Mouse (Mus musculus): Measurements from ENCODE around the gene Ppat. TPM values are rescaled to one million over a fixed set of nuclear protein-coding genes. Genes with fewer than 3 reads are reported as not detected.
A peak's percentile ranks its signal among the peaks of the same experiment; 100 is the strongest.
"Not testable (repeated sequence)": the region's sequence is repeated elsewhere in the genome, so short reads cannot be mapped to it uniquely, and the experiment has no call there.

Gene Ppat
- polyA plus RNA-seq (2016; fragmentation: Nextera tagmentation; extraction: Ambion mirVana), result 23.7 and 24.3 TPM in 2 replicates

DNA sequence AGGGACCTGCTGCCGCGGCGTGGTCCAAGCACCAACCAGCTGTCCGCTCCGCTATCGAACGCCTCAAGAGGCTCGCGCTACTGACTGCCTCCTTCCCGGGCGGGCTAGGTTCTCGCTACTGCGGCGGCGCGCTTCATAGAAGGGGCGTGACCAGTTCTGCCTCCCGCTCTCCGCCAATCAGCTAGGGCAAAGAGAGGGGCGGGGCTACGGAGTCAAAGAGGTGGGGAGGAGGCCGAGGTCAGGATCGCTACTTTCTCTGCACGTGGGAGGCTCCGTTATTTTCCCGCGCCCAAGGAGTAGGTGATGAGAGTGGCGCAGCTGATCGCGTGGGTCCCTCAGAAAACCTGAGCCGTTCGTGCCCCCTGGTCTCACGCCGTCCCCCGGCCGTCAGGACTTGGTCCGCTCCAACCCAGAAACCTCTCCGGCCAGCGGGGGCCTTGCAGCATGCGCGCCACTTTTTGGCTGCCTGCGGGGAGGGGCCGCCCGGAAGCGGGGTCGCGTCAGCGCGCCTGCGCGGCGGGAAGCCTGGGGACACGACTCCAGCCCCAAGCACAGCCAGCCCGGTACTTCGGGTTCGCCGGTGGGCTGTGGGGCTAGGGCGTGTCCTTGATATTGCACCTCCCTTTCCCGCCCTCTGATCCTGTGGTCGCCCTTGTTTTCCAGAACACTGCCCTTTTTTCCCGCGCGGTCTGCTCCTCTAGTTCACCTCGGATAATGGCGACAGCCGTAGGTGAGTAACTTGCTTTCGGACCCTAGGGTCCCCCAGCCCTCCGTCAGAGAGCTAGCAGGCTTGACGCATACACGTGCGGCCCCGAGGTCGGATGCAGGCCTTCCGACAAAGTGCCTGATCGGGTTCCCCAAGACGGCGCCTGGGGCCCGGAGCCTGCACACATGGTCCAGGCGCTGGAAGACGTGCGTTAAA is at the start of gene Ppat, which contains the start of gene Paics:
Gene Ppat, minus strand, starts transcription at position 473 of the 922 bp plus-strand sequence.
Gene Paics, plus strand, starts transcription at position 202 of the 922 bp plus-strand sequence.
- Histone ChIP-seq H3K36me3 (peaks cover 15% of the 10 kb centered on the region; the same call in 1 of the 2 replicates), H3K4me3 (peak within 1 kb of the TSS; percentile 51), H3K4me2 (replicated peaks) (peak within 1 kb of the TSS; percentile 95), H3K9me3 (no peaks in the 10 kb centered on the region), H3K27me3 (no peaks in the 10 kb centered on the region), H3K4me1 (peaks cover 27% of the 10 kb centered on the region), H3K9ac (replicated peaks) (peak within 1 kb of the TSS; percentile 65), H3K27ac (replicated peaks) (peak within 1 kb of the TSS; percentile 84)
- peak; percentile 97 for ATAC-seq (ENCODE audit: low FRiP score, low read depth)
- WGBS, result under 1% methylated on average over 81 of the region's 81 CpGs

DNA sequence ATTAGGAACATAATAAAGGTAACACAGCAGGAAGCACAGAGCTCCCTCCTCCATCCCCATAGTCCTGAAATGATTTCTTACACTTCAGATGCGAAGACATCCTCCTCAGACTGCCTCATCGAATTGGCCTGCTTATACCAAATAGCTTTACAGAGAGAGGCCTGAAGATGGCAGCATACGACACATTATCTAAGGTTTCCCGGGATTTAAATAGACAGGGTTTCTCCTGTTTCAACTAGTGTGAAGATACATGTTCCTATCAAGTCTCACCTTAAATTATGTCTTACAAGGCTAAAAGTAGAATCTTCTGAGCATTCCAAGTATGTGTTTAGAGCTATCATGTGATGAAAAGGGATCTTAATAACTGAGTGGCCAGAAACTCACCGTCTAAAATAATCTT is 47.0 kb upstream of the Ppat start:
- Histone ChIP-seq H3K9ac (replicated peaks) (no peak overlapping the region), H3K4me2 (replicated peaks) (no peak overlapping the region), H3K9me3 (no peaks in the 10 kb centered on the region), H3K27ac (replicated peaks) (no peak overlapping the region), H3K36me3 (peaks cover 60% of the 10 kb centered on the region), H3K4me1 (no peaks in the 10 kb centered on the region), H3K4me3 (no peak overlapping the region), H3K27me3 (no peaks in the 10 kb centered on the region)
- 53% methylated on average over 5 of the region's 5 CpGs for whole genome bisulfite sequencing
- ATAC-seq (ENCODE audit: low FRiP score, low read depth), result no peak

DNA sequence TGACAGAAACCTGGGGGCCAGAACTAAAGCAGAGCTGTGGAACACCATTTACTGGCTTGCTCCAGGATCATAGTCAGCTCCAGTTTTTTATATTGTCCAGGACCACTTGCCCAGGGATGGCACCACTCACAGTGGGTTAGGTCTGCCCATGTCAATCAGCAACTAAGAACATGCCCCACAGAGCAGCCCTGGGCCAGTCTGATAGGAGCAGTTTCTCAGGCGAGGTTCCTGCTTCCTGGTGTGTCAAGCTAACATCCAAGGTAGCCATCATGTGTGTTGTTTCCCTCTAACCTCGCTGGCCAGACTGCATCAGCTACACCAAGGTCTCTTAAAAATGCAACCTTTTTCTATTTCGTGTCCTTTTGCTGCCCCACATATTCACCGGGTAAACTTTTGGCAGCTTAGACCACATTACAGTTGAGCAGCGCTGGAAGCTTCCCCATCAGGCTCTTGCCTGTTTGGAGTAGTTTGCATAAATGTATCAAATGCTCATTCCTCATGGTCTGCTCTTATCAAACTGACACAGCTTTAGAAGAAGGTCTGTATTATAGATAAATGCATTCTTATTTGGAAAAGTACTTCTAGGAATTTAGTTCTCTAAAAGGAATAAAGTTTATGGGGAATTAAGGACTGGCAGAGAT is 41.9 kb upstream of the Ppat start:
- no peaks in the 10 kb centered on the region for H3K4me1 ChIP-seq
- no peak overlapping the region for H3K4me3 ChIP-seq
- H3K27ac ChIP-seq (replicated peaks), result no peak overlapping the region
- no peaks in the 10 kb centered on the region for H3K9me3 ChIP-seq
- 92% methylated on average over 5 of the region's 5 CpGs for WGBS
- H3K36me3 ChIP-seq, result peaks cover 77% of the 10 kb centered on the region
- H3K9ac ChIP-seq (replicated peaks), result no peak overlapping the region
- no peak for ATAC-seq (ENCODE audit: low FRiP score, low read depth)
- no peak overlapping the region for H3K4me2 ChIP-seq (replicated peaks)
- no peaks in the 10 kb centered on the region for H3K27me3 ChIP-seq

DNA sequence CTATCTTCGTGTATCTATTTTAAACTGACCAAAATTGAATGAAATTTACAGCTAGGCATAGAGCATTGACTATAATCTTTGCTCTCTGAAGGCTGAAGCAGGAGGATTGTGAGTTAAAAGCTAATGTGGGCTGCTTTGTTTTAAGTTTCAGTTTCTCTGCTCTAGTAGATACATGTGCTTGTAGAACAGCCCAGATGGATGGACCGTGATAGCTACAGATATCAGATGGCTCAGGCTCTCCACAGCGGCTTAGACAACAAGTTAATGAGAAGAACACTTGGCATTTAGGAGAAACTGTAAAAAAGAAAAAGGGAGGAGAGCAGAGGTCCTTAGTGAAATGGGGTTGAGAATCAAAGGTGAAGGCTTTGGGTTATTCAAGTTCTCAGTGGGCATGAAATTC is 39.4 kb upstream of the Ppat start:
- H3K4me2 ChIP-seq (replicated peaks), result no peak overlapping the region

DNA sequence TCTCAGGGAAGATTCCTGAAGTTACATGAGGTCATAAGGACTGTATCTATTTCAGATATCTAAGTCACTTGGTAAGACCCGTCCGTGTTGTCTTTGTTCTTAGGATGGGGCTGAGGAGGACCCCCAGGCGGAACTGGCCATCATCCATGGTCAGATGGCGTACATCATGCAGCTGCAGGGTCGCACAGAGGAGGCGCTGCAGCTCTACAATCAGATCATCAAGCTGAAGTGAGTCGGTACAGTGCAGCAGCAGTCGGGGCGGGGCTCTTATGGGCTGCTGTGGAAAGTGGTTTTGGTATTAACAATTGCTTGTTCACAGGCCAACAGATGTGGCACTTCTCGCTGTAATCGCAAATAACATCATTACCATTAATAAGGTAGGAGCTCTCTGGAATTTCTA is 32.6 kb upstream of the Ppat start:
- H3K4me2 ChIP-seq (replicated peaks), result no peak overlapping the region
- H3K9me3 ChIP-seq, result no peaks in the 10 kb centered on the region
- 96% methylated on average over 11 of the region's 11 CpGs for WGBS
- H3K4me1 ChIP-seq, result no peaks in the 10 kb centered on the region
- peaks cover 78% of the 10 kb centered on the region for H3K36me3 ChIP-seq
- no peak overlapping the region for H3K27ac ChIP-seq (replicated peaks)
- no peak overlapping the region for H3K9ac ChIP-seq (replicated peaks)
- H3K4me3 ChIP-seq, result no peak overlapping the region
- H3K27me3 ChIP-seq, result no peaks in the 10 kb centered on the region
- no peak for ATAC-seq (ENCODE audit: low FRiP score, low read depth)

More for the DNA sequence above, 39.4 kb upstream of the Ppat start:
- 95% methylated on average over 3 of the region's 3 CpGs for WGBS
- Histone ChIP-seq H3K27ac (replicated peaks) (no peak overlapping the region), H3K4me1 (no peaks in the 10 kb centered on the region), H3K27me3 (no peaks in the 10 kb centered on the region), H3K9me3 (no peaks in the 10 kb centered on the region), H3K4me3 (no peak overlapping the region), H3K36me3 (peaks cover 74% of the 10 kb centered on the region), H3K9ac (replicated peaks) (no peak overlapping the region)
- ATAC-seq (ENCODE audit: low FRiP score, low read depth), result no peak

DNA sequence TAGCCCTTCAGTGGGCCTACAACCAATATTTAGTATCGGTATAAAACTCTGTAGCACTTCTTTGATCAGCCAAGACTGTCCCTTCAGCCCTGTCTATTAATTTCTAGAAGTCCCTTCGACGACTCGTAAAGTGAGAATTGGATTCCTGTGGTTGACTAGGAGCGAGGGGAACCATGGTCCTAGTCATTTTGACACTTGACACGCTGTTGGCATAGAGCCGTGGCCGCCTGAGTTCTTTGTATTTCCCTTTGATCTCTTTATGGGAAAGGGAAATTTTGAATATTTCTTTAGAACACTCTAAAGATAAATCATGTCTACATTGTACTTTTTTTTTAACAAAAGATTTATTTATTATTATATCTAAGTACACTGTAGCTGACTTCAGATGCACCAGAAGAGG is 24.4 kb upstream of the Ppat start:
- H3K27me3 ChIP-seq, result no peaks in the 10 kb centered on the region
- no peak overlapping the region for H3K27ac ChIP-seq (replicated peaks)
- WGBS, result 94% methylated on average over 8 of the region's 8 CpGs
- peaks cover 26% of the 10 kb centered on the region for H3K36me3 ChIP-seq
- peak overlapping the region; percentile 91 for H3K4me2 ChIP-seq (replicated peaks)
- H3K4me1 ChIP-seq, result peaks cover 17% of the 10 kb centered on the region
- ATAC-seq (ENCODE audit: low FRiP score, low read depth), result no peak
- 0 out of 2 replicates have a peak overlapping the region, but pooled peaks have one; percentile 82 for H3K9ac ChIP-seq (replicated peaks)
- no peaks in the 10 kb centered on the region for H3K9me3 ChIP-seq
- peak overlapping the region; percentile 88; the same call in 1 of the 2 replicates for H3K4me3 ChIP-seq

DNA sequence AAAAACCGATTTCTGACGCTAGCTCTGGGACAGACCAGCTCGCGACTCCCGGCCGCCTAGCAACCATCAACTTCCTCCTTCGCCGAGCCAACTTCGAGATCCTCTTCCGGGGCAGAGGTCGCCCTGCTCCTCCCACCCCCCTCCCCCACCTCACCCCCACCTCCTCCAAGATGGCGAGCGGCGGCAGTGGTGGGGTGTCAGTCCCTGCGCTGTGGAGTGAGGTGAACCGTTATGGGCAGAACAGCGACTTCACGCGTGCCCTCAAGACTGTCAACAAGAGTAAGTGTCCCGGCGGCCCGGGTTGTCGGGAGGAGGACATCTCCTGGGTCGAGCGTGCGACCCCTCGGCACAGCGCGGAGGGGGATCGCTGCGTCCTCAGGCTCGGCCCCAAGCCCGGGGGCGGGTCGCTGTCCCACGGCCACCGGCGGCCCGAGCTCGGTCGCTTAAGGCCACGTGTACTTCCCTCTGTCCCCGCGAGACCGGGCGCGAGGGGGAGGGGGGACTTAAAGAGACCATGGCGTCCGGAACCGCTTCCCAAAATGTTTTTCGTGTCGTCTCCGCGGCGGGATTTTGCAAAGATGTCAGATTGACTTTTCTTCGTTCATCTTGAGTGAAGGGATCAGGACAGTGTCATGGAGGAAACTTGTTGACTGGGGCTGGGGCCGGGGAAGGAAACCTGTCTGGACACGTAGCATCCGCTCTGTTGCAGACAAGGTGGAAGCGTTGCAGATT is 23.3 kb upstream of the Ppat start, which contains the start of gene Srp72:
Gene Srp72, plus strand, starts transcription at position 130 of the 732 bp plus-strand sequence.
- Histone ChIP-seq H3K27ac (replicated peaks) (peak within 1 kb of the TSS; percentile 84), H3K4me3 (peak within 1 kb of the TSS; percentile 88), H3K36me3 (peaks cover 26% of the 10 kb centered on the region), H3K27me3 (no peaks in the 10 kb centered on the region), H3K9me3 (no peaks in the 10 kb centered on the region), H3K4me1 (peaks cover 17% of the 10 kb centered on the region), H3K9ac (replicated peaks) (peak within 1 kb of the TSS; percentile 82), H3K4me2 (replicated peaks) (peak within 1 kb of the TSS; percentile 91)
- WGBS, result under 1% methylated on average over 56 of the region's 60 CpGs
- peak; percentile 93 for ATAC-seq (ENCODE audit: low FRiP score, low read depth)

DNA sequence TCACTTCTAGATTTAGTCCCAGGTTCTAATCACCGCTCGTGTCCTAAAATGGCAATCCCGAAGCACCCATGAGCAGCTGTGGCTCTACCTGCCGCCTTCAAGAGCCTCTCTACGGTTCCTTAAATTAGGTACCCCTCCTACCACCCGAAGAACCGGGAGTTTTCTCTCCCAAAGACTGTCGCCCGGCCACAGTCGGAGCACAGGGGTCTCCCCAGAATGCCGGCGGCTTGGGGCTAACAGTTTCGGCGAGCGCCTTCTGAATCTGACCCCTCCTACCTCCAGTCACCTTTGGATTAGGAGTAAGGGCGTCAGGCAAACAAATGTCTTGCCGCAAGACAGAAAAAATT is 22.8 kb upstream of the Ppat start:
- peak overlapping the region; percentile 84; the same call in 1 of the 2 replicates for H3K27ac ChIP-seq (replicated peaks)
- H3K36me3 ChIP-seq, result peaks cover 26% of the 10 kb centered on the region

DNA sequence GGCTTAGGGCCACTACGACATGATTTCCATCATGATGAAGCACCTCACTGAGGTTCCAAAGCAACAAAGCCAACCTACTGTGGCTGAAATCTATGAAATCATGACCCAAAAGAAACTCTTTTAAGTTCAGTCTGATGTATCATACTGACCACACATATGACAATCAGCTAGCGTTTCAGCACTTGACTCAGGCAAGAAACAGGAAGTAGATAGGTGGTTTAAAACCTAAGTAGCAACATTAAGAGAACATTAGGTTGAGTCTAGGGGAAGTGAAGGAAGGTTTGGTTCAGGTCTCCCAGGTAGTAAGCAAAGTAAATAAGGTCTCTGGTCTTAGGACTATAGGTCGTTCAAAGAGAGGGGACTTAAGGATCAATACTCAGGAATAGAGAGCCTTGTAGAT is 22.1 kb upstream of the Ppat start:
- no peaks in the 10 kb centered on the region for H3K27me3 ChIP-seq
- H3K4me3 ChIP-seq, result peak overlapping the region; percentile 88
- no peaks in the 10 kb centered on the region for H3K9me3 ChIP-seq
- ATAC-seq (ENCODE audit: low FRiP score, low read depth), result no peak
- H3K36me3 ChIP-seq, result peaks cover 27% of the 10 kb centered on the region
- 74% methylated on average over 3 of the region's 3 CpGs for WGBS
- no peak overlapping the region for H3K27ac ChIP-seq (replicated peaks)
- H3K4me1 ChIP-seq, result peaks cover 17% of the 10 kb centered on the region
- H3K9ac ChIP-seq (replicated peaks), result peak overlapping the region; percentile 82; the same call in 1 of the 2 replicates
- H3K4me2 ChIP-seq (replicated peaks), result peak overlapping the region; percentile 91

More for the DNA sequence above, 22.8 kb upstream of the Ppat start:
- H3K4me2 ChIP-seq (replicated peaks), result peak overlapping the region; percentile 91
- H3K9me3 ChIP-seq, result no peaks in the 10 kb centered on the region
- peaks cover 17% of the 10 kb centered on the region for H3K4me1 ChIP-seq
- 3% methylated on average over 17 of the region's 17 CpGs for WGBS
- peak; percentile 52 for ATAC-seq (ENCODE audit: low FRiP score, low read depth)
- H3K9ac ChIP-seq (replicated peaks), result peak overlapping the region; percentile 82
- H3K27me3 ChIP-seq, result no peaks in the 10 kb centered on the region
- H3K4me3 ChIP-seq, result peak overlapping the region; percentile 88

DNA sequence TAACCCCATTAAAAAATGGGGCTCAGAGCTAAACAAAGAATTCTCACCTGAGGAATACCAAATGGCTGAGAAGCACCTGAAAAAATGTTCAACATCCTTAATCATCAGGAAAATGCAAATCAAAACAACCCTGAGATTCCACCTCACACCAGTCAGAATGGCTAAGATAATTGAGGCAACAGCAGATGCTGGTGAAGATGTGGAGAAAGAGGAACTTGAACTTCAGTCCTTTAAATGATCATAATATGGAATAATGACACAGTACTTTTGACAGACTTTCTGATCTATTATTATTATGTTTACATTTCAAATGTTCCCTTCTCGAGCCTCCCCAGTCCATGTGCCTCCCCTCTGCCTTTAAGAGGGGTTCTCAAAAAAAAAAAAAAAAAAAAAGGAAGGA is 19.7 kb upstream of the Ppat start:
- H3K9me3 ChIP-seq; H3K4me3 ChIP-seq; H3K27me3 ChIP-seq; H3K4me2 ChIP-seq (replicated peaks); ATAC-seq (ENCODE audit: low FRiP score, low read depth); H3K27ac ChIP-seq (replicated peaks); H3K9ac ChIP-seq (replicated peaks): not testable (repeated sequence)
- 91% methylated on average over 1 of the region's 1 CpGs for WGBS
- H3K36me3 ChIP-seq, result peaks cover 36% of the 10 kb centered on the region
- H3K4me1 ChIP-seq, result peaks cover 17% of the 10 kb centered on the region

DNA sequence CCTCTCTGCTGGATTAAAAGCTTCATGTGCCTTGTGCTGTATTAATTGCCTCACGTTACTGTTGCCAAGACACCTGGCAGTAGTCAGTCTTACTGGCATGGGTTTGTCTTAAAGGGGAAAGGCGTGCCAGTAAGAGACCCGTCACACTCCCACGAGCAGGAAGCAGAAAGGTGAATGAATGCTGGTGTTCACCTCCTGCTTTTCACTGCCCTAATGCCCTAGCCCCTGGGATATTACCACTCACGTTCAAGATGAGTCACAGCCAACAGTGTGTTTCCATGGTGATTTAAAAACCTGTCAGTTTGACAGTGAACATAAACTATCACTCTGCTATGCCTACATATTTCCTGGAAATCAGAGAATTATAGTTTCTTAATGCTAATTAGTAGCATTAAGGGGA is 17.9 kb upstream of the Ppat start:
- Histone ChIP-seq H3K4me3 (no peak overlapping the region), H3K9me3 (no peaks in the 10 kb centered on the region), H3K4me1 (peaks cover 9% of the 10 kb centered on the region), H3K27ac (replicated peaks) (no peak overlapping the region), H3K36me3 (peaks cover 46% of the 10 kb centered on the region), H3K27me3 (no peaks in the 10 kb centered on the region), H3K9ac (replicated peaks) (no peak overlapping the region), H3K4me2 (replicated peaks) (no peak overlapping the region)
- no peak for ATAC-seq (ENCODE audit: low FRiP score, low read depth)
- 85% methylated on average over 5 of the region's 5 CpGs for WGBS
